Mouse (Mus musculus) kidney, adult 2 months (tissue): ENCODE results near the gene Onecut1. TPM values are rescaled to one million over a fixed set of nuclear protein-coding genes. Genes with fewer than 3 reads are reported as not detected.

Experiments used
- DNase-seq: peaks from one replicate; pipeline ENCODE4 v3.0.0; 2021
- H3K27ac ChIP-seq: fragments of 200-500 bp; 2 replicates; pipeline ENCODE4 v1.5.1; 2012; ENCODE audit warnings: low read depth, low read length, control low read depth, inconsistent platforms; ENCODE audit not compliant: insufficient read depth
- H3K27me3 ChIP-seq: fragments of 200-500 bp; replicated peaks from 2 replicates; pipeline ENCODE4 v1.6.1; 2012; ENCODE audit warnings: mild to moderate bottlenecking, moderate library complexity, low read length, inconsistent platforms; ENCODE audit not compliant: control insufficient read depth, insufficient read depth
- H3K36me3 ChIP-seq: fragments of 200-500 bp; 2 replicates; pipeline ENCODE4 v1.6.1; 2012; ENCODE audit warnings: mild to moderate bottlenecking, moderate library complexity, low read length, inconsistent platforms; ENCODE audit not compliant: control insufficient read depth, insufficient read depth
- H3K4me1 ChIP-seq: fragments of 200-500 bp; 2 replicates; pipeline ENCODE4 v1.6.1; 2011; ENCODE audit warnings: low read length; ENCODE audit not compliant: control insufficient read depth, insufficient read depth
- H3K4me3 ChIP-seq: fragments of 200-500 bp; 2 replicates; pipeline ENCODE4 v1.5.1; 2011; ENCODE audit warnings: mild to moderate bottlenecking, low read depth, low read length, control low read depth; ENCODE audit not compliant: insufficient read depth
- CTCF ChIP-seq: fragments of 200-500 bp; conservative IDR thresholded peaks from 2 replicates; pipeline ENCODE4 v1.5.1; 2011; ENCODE audit warnings: low read depth, mild to moderate bottlenecking, control low read depth, low read length, moderate library complexity, mixed read lengths; ENCODE audit not compliant: insufficient read depth, insufficient read length
- POLR2A ChIP-seq: fragments of 200-500 bp; IDR thresholded peaks from one replicate; pipeline ENCODE4 v1.6.1; 2011; ENCODE audit warnings: low read depth, low read length, control low read depth
- WGBS: fragments of 180-500 bp; shearing (Covaris S2); methylation state at CpG from one replicate; pipeline ENCODE4 v1.1.7; 2018; 5-methylcytosine and 5-hydroxymethylcytosine counted together
- polyA plus RNA-seq: library from polyadenylated mRNA; depleted of rRNA; stranded (reverse); fragments of >200 nt; gene quantifications from 2 replicates; pipeline ENCODE4 v1.2.3, GENCODE M21; 2012

Gene Onecut1
- polyA plus RNA-seq, 1 experiment, result not detected

DNA sequence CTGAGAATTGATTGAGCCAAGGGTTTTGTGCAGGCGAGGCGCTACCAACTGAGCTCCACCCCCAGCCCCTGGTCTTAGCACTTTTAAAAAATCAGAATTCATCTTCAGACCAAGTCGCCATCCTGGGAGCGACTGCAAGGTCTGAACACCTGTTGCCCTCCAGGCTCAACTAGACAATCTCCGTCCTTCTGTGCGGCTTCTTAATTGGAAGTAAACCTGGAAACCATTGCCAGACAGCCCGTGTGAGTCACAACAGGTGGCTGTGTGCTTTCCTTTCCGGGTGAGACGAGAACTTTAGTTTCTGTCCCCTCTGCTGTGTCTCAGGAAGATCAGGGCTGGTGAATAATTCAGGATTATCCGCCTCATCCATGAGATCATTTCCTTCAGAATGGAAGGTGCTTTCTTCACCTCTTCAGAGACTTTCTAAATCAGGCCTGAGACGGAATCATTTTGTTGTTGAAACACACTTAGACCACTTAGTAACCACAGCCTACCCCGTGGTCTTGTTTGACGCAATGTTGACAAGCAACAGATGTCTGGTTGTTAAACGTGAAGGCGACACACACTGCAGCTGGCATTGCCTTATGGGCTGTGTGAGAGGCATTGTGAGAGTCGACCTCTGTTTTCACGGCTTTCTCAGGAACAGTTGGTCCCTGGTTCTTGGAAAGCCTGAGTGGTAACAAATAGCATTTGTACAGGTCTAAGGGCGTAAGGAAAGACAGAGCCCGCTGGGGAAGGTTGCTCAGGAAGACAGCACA lies 51.1 kb downstream of the Onecut1 start:
- no peak overlapping the region for H3K4me3 ChIP-seq
- no peak for DNase-seq
- H3K27ac ChIP-seq, result no peak overlapping the region
- no peak for TF ChIP-seq POLR2A
- TF ChIP-seq CTCF, result no peak
- peaks cover 3% of the 10 kb centered on the region; the same call in 1 of the 2 replicates for H3K4me1 ChIP-seq
- H3K36me3 ChIP-seq, result no peaks in the 10 kb centered on the region
- 78% methylated on average over 19 of the region's 19 CpGs for WGBS
- no peaks in the 10 kb centered on the region for H3K27me3 ChIP-seq

DNA sequence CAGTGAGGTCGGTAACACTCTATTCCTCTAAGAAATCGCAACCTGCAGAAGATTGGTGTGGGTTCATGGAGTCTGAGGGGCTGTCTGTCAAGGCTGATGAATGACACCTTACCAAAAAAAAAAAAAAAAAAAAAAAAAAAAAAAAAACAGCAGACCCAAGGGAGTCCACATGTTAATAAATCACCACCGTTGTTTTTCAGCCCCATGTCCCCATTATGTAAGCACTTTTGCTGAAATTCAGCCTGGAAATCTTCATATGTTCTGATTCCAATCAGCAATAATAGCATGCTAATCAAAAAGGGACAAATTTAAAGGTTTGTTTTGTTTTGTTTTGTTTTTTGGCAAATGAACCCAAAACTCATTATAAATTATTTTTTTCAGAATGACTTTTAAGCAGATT lies 53.9 kb downstream of the Onecut1 start:
- Histone ChIP-seq H3K4me1 (peaks cover 3% of the 10 kb centered on the region; the same call in 1 of the 2 replicates), H3K27me3 (no peaks in the 10 kb centered on the region), H3K36me3 (no peaks in the 10 kb centered on the region), H3K4me3 (no peak overlapping the region), H3K27ac (no peak overlapping the region)
- DNase-seq, result peak; percentile 69
- TF ChIP-seq CTCF (no peak), POLR2A (no peak)
- 59% methylated on average over 3 of the region's 3 CpGs for WGBS

DNA sequence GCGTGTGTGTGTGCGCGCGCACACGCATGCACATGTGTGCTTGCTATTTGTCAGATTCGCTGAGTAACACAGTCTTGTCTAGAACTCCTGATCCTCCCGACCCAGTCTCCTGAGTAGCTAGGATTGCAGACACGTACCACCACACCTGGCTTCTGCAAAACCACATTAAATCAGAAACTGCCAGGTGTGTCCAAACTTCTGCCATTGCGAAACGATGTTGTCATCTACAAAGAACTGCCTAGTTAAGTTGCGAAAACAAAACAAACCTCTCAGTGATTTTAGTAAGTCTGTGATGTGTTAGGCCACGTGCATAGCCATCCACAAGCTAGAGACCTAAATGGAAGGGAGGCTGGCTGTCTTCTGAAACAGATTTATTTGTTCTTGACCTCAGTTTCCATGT lies 58.7 kb downstream of the Onecut1 start:
- peaks cover 17% of the 10 kb centered on the region for H3K4me1 ChIP-seq
- H3K27ac ChIP-seq, result no peak overlapping the region
- H3K4me3 ChIP-seq, result no peak overlapping the region
- TF ChIP-seq POLR2A (no peak), CTCF (no peak)
- H3K36me3 ChIP-seq, result no peaks in the 10 kb centered on the region
- no peak for DNase-seq
- no peaks in the 10 kb centered on the region for H3K27me3 ChIP-seq
- 85% methylated on average over 12 of the region's 12 CpGs for WGBS

DNA sequence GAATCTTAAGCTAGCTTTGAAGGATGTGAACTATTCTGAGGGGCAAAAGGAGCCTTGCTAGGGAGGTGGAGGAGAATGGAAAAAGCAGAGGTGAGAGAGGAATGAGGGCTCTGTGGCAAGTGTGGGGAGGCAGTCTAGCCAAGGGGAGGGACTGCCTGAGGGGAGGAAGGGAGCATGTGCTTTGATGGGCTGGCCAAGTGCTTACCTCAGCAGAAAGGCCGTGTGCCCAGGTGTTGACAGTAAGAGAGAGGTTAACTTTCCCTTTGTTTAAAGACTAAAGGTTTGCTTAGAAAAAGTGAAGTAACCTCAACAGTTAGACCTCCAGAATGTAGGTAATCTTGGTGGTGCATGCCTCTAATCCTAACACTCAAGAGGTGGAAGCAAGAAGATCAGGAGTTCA lies 59.7 kb downstream of the Onecut1 start:
- 24% methylated on average over 1 of the region's 1 CpGs for WGBS
- Histone ChIP-seq H3K36me3 (no peaks in the 10 kb centered on the region), H3K4me1 (peaks cover 17% of the 10 kb centered on the region), H3K4me3 (no peak overlapping the region), H3K27me3 (no peaks in the 10 kb centered on the region), H3K27ac (peak overlapping the region; percentile 47; the same call in 1 of the 2 replicates)
- no peak for TF ChIP-seq CTCF
- no peak for TF ChIP-seq POLR2A
- DNase-seq, result peak; percentile 79

DNA sequence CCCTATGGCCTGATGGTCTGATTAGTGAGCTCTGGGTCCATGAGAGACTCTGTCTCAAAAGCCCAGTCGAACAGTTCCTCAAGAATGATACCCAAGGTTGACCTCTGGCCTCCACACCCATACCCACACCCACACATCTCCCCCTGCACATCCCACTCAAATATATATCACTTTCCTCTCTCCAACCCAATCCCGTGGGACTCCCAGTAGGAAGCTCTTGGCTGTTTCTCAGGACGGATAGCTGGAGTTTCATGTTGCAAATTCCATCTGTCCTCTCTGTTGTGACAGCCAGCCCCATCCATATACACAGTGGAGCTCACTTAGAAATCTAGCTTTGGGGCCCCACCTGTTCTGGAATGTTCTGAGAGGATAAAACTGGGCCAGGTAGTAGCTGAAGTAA lies 61.2 kb downstream of the Onecut1 start:
- Histone ChIP-seq H3K4me3 (no peak overlapping the region), H3K36me3 (no peaks in the 10 kb centered on the region), H3K27me3 (no peaks in the 10 kb centered on the region), H3K4me1 (peaks cover 17% of the 10 kb centered on the region), H3K27ac (peak overlapping the region; percentile 91)
- WGBS, result 30% methylated on average over 3 of the region's 3 CpGs
- DNase-seq, result no peak
- TF ChIP-seq POLR2A (no peak), CTCF (no peak)

DNA sequence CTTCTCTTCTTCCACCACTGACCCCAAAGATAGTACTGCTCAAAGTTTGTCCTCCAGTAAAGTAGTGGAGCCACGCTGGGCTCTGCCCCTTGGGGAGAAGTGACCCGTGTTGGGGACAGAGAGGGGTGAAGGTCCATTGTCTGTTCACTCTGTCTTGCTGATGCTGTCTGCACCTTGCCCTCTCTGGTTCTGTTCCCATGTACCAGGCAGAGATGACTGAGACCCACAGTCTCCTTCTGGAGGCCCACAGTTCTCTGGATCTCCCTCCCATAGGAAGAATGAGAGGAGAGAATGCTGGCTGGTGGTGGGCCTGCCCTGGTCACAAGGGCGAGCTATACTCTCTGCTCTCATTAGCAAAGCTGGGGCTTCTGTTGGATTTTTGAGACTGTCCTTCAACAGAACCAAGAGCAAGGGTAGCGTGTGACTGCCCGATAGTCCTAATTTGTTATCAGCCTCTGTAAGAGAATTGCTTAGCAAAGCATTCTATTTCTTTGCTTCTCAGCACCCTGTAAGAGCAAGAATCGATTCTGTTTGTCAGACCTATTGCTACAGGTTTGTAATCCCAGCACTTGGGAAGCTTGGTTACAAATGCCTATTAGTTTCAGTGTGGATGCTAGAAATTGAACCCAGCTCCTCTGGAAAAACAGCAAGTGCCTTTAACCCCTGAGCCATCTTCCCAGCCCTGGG lies 61.7 kb downstream of the Onecut1 start:
- TF ChIP-seq CTCF, result no peak
- no peak for TF ChIP-seq POLR2A
- no peak overlapping the region for H3K4me3 ChIP-seq
- peak overlapping the region; percentile 91 for H3K27ac ChIP-seq
- H3K4me1 ChIP-seq, result peaks cover 17% of the 10 kb centered on the region
- no peaks in the 10 kb centered on the region for H3K27me3 ChIP-seq
- 67% methylated on average over 6 of the region's 6 CpGs for WGBS
- DNase-seq, result peak; percentile 89
- H3K36me3 ChIP-seq, result no peaks in the 10 kb centered on the region

DNA sequence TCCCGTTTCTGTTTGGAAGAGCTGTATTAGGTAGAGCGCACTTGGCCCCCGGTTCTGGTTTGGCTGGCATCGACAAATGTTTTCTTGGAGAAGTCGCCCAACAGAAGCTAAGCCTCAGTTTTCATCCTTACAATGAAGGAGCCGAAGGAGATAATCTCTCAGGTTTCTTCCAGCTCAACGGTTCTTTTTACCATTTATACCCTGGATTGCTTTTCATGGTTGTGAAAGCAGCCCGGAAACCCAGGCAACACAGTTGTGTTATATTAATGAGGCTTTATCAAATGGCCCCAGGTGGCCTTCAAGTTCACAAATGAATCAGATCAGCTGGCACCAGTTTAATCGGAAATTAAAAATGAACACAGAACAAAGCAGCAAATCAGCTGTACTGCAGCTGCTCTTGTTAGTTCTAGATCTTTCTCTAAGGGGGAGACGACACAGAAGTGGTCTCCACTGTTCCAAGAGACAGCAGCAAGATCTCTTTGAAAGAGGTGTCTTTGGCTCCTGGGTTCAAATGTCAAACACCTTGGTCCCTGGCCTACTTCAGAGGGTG lies 63.6 kb downstream of the Onecut1 start:
- H3K4me1 ChIP-seq, result peaks cover 23% of the 10 kb centered on the region
- no peak overlapping the region for H3K27ac ChIP-seq
- H3K36me3 ChIP-seq, result no peaks in the 10 kb centered on the region
- no peaks in the 10 kb centered on the region for H3K27me3 ChIP-seq
- no peak overlapping the region for H3K4me3 ChIP-seq
- DNase-seq, result no peak
- TF ChIP-seq CTCF, result no peak
- TF ChIP-seq POLR2A, result no peak
- 77% methylated on average over 10 of the region's 10 CpGs for WGBS
